Mouse (Mus musculus) liver, embryonic 14.5 days (tissue): Measurements from ENCODE around the gene Hipk3.

Experiments
- CTCF ChIP-seq: IDR thresholded peaks from 2 replicates; pipeline ENCODE4 v1.5.1; 2016; ENCODE audit warnings: antibody characterized with exemption, low read depth, control low read depth
- EP300 ChIP-seq: IDR thresholded peaks from 2 replicates; pipeline ENCODE4 v1.6.1; 2016; ENCODE audit warnings: antibody characterized with exemption, low read depth

- TF ChIP-seq CTCF (no peak), EP300 (no peak)
Measured at GRCm38 (mm10) chr2:104394769-104395168, 99.5 kb downstream of the Hipk3 start.
